Mouse (Mus musculus) limb, embryonic 15.5 days (tissue): ENCODE results near the gene Accs. TPM values are rescaled to one million over a fixed set of nuclear protein-coding genes. Genes with fewer than 3 reads are reported as not detected.

Experiments
- ATAC-seq: fragments of 200-750 bp; cut with Nextera tagmentation; 2 replicates; pipeline ENCODE4 v1.8.0; 2017; ENCODE audit warnings: low read depth, moderate TSS enrichment; ENCODE audit not compliant: insufficient number of reproducible peaks, low FRiP score, low TSS enrichment
- H3K27ac ChIP-seq: fragments of 300-500 bp; sonication (generic); 2 replicates; pipeline ENCODE4 v1.5.1; 2015; ENCODE audit warnings: moderate library complexity, mild to moderate bottlenecking, inconsistent platforms
- H3K27me3 ChIP-seq: fragments of 300-500 bp; sonication (generic); 2 replicates; pipeline ENCODE4 v1.6.1; 2015; ENCODE audit warnings: inconsistent platforms
- H3K36me3 ChIP-seq: fragments of 300-500 bp; sonication (generic); 2 replicates; pipeline ENCODE4 v1.6.1; 2015; ENCODE audit warnings: inconsistent platforms
- H3K4me1 ChIP-seq: fragments of 300-500 bp; sonication (generic); 2 replicates; pipeline ENCODE4 v1.6.1; 2015; ENCODE audit warnings: inconsistent platforms
- H3K4me2 ChIP-seq: fragments of 300-500 bp; sonication (generic); 2 replicates; pipeline ENCODE4 v1.6.1; 2015; ENCODE audit warnings: mild to moderate bottlenecking, inconsistent platforms
- H3K4me3 ChIP-seq: fragments of 300-500 bp; sonication (generic); 2 replicates; pipeline ENCODE4 v1.5.1; 2015; ENCODE audit warnings: mild to moderate bottlenecking, inconsistent platforms
- H3K9ac ChIP-seq: fragments of 300-500 bp; sonication (generic); 2 replicates; pipeline ENCODE4 v1.6.1; 2015; ENCODE audit warnings: inconsistent platforms
- H3K9me3 ChIP-seq: fragments of 300-500 bp; sonication (generic); 2 replicates; pipeline ENCODE4 v1.6.1; 2016; ENCODE audit warnings: inconsistent platforms
- WGBS: fragments of 180-500 bp; shearing (Covaris S2); methylation state at CpG from one replicate; pipeline ENCODE4 v1.1.7; 2015; 5-methylcytosine and 5-hydroxymethylcytosine counted together
- polyA plus RNA-seq: library from polyadenylated mRNA; unstranded; fragments of >200 nt; fragmentation: Nextera tagmentation; extraction: Ambion mirVana; gene quantifications from 2 replicates; pipeline ENCODE4 v1.2.1, GENCODE M21; 2015

Accs gene
- 6.5 and 7.8 TPM in 2 replicates for polyA plus RNA-seq

DNA sequence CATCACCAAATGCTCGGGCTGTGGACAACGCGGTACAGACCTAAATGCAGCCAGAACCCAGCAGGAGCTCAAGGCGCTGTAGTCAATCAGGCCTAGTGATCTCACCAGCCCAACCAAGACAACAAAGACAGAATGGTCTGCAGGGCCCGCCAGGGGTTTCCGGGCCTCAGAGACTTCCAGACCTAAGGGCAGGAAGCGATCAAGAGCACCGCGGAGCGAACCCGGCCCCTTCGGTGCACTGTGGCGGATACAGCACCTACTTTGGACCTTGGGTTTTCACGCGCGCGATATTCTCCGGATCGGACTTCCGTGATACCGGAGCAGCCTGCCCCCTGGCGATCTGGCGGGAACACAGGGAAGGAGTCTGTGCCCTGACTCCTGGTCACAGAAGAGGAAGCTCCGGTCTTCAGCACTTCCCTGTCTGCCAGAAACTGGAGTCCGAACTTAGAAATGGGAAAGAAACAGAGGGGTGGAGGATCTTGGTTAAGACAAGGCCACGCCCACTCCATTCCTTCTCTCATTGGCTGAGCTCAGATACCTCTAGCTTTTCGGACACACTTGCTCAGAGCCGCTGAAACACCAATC lies at the start of gene Accs:
Gene Accs (minus strand): TSS at position 439 of the 585 bp plus-strand sequence.
- peak within 1 kb of the TSS; percentile 42 for H3K9ac ChIP-seq
- peak; percentile 75 for ATAC-seq

DNA sequence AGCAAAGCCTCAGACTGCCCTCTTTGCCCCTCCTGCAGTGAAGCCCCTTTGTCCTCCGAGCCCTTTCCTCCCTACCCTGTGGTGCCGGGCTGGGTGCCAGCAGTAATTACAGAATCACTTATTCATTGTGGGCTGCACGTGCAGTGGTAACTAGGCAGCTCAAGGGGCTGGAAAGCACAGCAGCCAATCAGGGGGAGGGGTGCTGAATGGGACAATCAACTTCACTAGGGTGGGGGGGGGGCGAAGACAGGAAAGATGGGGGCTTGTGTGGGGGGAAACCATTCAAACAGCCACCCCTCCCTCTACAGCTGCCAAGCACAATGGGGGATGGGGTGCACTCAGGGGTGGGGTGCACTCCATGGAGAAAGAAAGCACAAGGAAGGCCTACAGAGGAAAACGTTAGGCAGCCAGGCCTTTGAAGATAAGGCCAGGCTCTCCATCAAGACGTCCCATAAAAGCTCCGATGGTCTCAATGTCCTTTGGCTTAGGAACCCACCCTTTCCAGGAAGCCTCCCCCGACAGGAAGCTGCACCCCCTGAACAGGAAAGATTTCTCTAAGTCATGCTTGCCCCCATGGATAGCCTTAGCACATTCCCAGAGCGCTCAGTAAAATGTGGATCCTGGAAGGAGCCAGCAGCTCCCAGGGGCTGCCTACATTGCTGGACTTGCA lies 42.0 kb upstream of the Accs start:
- Histone ChIP-seq H3K9me3 (no peaks in the 10 kb centered on the region), H3K4me1 (peaks cover 10% of the 10 kb centered on the region), H3K4me2 (no peak overlapping the region), H3K36me3 (no peaks in the 10 kb centered on the region), H3K9ac (no peak overlapping the region), H3K27ac (no peak overlapping the region), H3K27me3 (no peaks in the 10 kb centered on the region), H3K4me3 (no peak overlapping the region)
- ATAC-seq, result 0 out of 2 replicates have a peak, but pooled peaks have one; percentile 59
- 22% methylated on average over 9 of the region's 9 CpGs for WGBS

More for the DNA sequence above, at the start of gene Accs:
- 0% methylated on average over 28 of the region's 28 CpGs for WGBS
- Histone ChIP-seq H3K4me1 (peaks cover 13% of the 10 kb centered on the region), H3K27ac (peak within 1 kb of the TSS; percentile 83), H3K9me3 (no peaks in the 10 kb centered on the region), H3K36me3 (peaks cover 3% of the 10 kb centered on the region), H3K4me3 (peak within 1 kb of the TSS; percentile 54), H3K27me3 (no peaks in the 10 kb centered on the region), H3K4me2 (peak within 1 kb of the TSS; percentile 61)

DNA sequence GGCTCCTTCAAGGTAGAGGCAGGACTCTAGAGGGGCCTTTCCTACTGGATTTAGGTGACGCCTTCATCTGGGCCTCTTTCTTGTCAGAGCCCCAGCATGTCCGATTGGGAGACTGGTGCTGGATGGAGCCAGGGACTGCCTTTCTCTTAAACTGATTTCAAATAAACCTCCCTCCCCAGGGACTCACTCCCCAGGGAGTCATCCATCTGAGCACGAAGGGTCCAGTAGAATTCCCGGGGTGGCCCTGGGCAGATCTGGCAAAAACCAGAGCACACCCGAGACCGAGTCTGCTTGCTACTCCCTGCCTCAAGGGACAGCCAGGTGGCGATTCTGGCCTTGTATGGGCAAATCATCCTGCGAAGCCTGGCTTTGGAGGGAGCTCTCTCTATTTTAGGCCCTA lies 40.4 kb upstream of the Accs start:
- Histone ChIP-seq H3K4me2 (no peak overlapping the region), H3K36me3 (no peaks in the 10 kb centered on the region), H3K27ac (no peak overlapping the region), H3K9me3 (no peaks in the 10 kb centered on the region), H3K4me1 (peaks cover 12% of the 10 kb centered on the region), H3K27me3 (no peaks in the 10 kb centered on the region), H3K9ac (no peak overlapping the region), H3K4me3 (no peak overlapping the region)
- 72% methylated on average over 8 of the region's 8 CpGs for WGBS
- ATAC-seq, result no peak

DNA sequence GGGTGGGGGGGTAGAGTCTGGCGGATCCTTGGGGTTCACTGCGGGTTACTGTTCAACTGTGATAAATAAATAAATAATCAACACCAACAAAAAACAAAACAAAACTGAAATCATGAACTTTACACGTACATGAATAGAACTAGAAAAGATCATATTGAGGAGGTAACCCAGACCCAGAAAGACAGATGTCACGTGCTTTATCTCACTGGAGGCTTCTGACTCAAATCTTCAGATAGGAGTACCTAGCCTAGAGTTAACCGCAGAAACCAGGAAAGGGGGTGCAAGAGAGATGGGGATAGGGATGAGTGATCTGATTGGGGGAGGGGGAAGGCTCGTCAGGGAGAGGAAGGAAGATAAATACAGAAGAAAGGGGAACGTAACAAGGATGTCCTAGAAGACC lies 39.3 kb upstream of the Accs start:
- Histone ChIP-seq H3K4me1 (peaks cover 12% of the 10 kb centered on the region), H3K4me3 (no peak overlapping the region), H3K9me3 (no peaks in the 10 kb centered on the region), H3K36me3 (no peaks in the 10 kb centered on the region), H3K27ac (no peak overlapping the region), H3K27me3 (no peaks in the 10 kb centered on the region), H3K9ac (no peak overlapping the region), H3K4me2 (no peak overlapping the region)
- WGBS, result 82% methylated on average over 7 of the region's 7 CpGs
- no peak for ATAC-seq

DNA sequence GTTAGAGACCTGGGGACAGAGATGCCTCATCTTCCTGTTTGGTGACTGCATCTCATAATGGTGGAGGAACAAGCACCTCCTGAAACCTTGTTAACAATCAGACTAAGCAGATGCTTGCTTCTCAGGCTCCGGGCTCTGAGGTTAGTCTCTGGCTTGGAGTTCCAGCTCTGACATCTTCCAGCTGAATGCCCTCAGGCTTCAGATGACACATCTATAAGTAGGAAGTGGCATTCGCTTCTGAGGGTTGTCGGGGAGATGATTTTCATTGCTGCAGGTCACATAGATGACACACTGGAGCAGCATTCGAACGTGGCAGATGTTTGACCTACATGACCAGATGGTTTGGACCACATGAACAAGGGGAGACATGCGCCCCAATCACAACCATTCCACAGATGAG lies 38.6 kb upstream of the Accs start:
- Histone ChIP-seq H3K36me3 (no peaks in the 10 kb centered on the region), H3K4me3 (no peak overlapping the region), H3K4me1 (peaks cover 12% of the 10 kb centered on the region), H3K9me3 (no peaks in the 10 kb centered on the region), H3K4me2 (no peak overlapping the region), H3K27me3 (no peaks in the 10 kb centered on the region), H3K9ac (no peak overlapping the region), H3K27ac (no peak overlapping the region)
- ATAC-seq, result no peak
- WGBS, result 72% methylated on average over 6 of the region's 6 CpGs

DNA sequence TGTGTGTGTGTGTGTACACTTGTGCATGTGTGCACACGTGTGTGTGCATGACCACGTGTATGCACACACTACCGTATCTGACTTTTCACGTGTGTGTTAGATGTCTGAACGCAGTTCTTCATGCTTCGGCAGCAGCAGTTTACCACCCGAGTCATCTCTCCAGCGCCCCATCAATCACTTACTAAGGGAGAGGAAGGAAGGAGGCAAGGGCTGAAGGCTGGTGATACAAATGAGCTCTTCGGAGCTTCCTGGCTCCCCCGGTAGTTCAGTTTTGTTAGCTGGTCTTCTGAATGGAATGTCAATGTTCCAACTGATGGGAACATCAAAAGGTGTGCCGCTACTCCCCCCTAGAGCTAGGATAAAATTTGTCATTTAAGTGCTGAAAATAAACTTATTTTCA lies 37.5 kb upstream of the Accs start:
- H3K27me3 ChIP-seq, result no peaks in the 10 kb centered on the region
- H3K9ac ChIP-seq, result no peak overlapping the region
- H3K4me1 ChIP-seq, result peaks cover 12% of the 10 kb centered on the region
- no peaks in the 10 kb centered on the region for H3K9me3 ChIP-seq
- no peak overlapping the region for H3K4me2 ChIP-seq
- no peak overlapping the region for H3K4me3 ChIP-seq
- WGBS, result 65% methylated on average over 11 of the region's 11 CpGs
- H3K36me3 ChIP-seq, result no peaks in the 10 kb centered on the region
- ATAC-seq, result no peak
- no peak overlapping the region for H3K27ac ChIP-seq

DNA sequence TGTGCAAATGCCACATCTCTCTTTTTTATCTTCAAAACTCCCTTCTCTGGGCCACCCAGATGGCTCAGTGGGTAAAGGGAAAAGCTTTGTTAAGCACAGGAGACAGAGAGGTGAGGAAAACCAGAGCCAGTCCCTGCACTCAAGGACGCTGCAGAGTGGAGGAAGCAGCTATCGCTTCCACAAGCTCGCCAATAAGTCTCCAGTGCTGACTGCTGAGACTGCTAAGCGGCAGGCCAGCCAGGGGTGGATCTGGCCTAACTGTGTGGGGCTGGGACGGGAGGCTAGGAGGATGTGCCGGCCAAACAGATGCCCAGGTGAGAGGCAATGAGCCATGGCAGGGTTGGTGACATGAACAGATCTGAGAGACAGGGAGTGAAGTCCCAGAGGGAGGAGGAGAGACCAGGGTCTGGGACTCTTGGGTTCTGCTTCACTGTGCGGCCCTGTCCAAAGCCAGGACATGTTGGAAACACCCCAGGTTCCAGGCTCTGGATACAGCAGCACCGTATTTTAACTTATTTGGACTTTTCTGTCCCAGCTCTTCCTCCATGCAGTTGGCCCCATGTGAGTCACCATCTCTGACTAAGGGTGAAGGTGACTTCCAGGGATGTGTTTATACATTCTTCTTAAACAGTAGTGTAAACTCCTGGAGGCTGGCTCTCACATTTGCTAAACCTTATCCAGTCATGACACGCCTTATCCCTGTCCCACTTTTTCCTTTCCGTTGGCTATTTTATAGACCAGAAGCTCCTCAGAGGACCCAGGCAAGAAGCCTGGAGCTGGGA lies 36.5 kb upstream of the Accs start:
- Histone ChIP-seq H3K4me2 (no peak overlapping the region), H3K4me1 (peaks cover 3% of the 10 kb centered on the region; the same call in 1 of the 2 replicates), H3K27ac (no peak overlapping the region), H3K9ac (no peak overlapping the region), H3K36me3 (no peaks in the 10 kb centered on the region), H3K9me3 (no peaks in the 10 kb centered on the region), H3K27me3 (no peaks in the 10 kb centered on the region), H3K4me3 (no peak overlapping the region)
- 48% methylated on average over 10 of the region's 10 CpGs for WGBS
- no peak for ATAC-seq

DNA sequence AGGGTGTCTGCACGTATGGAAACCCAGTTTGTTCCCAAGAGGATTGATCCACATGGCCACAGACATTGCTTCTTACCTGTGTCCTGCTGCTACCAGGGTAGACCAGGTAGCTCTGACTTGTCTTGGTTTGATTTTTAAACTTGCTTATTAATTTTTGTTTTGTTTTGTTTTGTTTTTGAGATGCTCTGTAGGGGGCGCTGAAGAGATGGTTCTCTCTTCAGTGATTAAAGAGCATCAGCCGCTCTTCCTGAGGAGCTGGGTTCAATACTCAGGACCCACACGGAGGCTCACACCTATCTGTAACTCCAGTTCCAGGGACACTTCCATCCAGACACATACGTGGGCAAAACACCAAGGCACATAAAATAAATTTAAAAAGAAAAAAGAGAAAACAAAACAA lies 33.3 kb upstream of the Accs start:
- 0 out of 2 replicates have a peak, but pooled peaks cover 3% of the 10 kb centered on the region for H3K4me1 ChIP-seq
- H3K36me3 ChIP-seq, result no peaks in the 10 kb centered on the region
- no peak overlapping the region for H3K4me3 ChIP-seq
- H3K9me3 ChIP-seq, result no peaks in the 10 kb centered on the region
- no peak overlapping the region for H3K9ac ChIP-seq
- no peak overlapping the region for H3K27ac ChIP-seq
- H3K27me3 ChIP-seq, result no peaks in the 10 kb centered on the region
- 48% methylated on average over 5 of the region's 5 CpGs for WGBS
- ATAC-seq, result no peak
- no peak overlapping the region for H3K4me2 ChIP-seq

DNA sequence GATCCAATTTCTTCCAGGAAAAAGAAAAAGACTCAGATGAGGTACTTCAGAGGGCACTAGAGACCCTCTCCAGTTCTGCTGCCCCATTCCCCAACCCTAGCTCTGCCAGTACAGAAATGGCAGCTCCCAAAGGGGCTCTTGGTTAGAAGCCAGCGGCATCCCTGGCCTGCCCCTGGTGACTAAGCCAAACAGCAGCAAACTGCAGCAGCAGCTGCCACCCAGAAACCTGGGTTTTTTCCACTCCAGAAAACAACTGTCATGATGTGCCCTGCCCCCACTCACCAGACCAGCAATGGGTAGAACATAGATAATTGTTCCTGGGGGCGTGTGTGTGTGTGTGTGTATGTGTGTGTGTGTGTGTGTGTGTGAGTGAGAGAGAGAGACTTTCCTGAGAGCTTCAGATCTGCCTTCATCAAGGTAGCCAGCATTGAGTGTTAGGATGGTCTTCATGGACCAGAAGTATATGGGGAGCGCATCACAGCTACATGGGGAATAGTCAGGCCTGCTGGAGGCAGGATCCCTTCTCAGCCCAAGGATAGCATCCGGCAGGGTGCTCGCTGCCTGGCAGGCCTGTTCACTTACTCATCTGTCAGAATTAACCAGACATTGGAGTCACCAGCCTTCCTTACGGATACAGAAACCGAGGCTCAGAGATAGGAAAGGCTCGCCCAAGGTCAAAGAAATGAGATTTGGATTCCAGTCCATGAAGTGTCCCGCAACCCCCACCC lies 32.1 kb upstream of the Accs start:
- no peaks in the 10 kb centered on the region for H3K27me3 ChIP-seq
- ATAC-seq, result no peak
- 0 out of 2 replicates have a peak, but pooled peaks cover 3% of the 10 kb centered on the region for H3K4me1 ChIP-seq
- H3K9me3 ChIP-seq, result no peaks in the 10 kb centered on the region
- no peak overlapping the region for H3K4me2 ChIP-seq
- H3K36me3 ChIP-seq, result no peaks in the 10 kb centered on the region
- no peak overlapping the region for H3K4me3 ChIP-seq
- no peak overlapping the region for H3K9ac ChIP-seq
- H3K27ac ChIP-seq, result no peak overlapping the region
- WGBS, result 85% methylated on average over 9 of the region's 9 CpGs

DNA sequence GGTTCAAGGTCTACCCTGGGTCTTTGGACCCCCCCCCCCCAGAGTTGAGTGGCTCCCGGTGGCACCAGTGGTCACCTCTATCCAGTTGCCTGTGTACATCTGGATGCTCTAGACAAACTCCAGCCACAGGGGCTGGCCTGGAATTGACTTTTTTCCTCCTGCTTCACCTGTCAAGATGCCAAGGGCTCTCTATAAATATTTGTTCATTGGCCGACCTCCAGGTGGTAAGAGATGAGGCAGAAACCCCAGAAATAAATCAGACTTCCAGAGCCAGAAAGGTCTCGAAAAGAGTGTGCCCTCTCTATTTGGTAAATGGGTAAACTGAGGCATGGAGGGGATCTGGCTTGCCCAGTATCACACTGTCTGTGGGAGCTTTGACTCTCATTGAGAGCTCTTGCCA lies 31.2 kb upstream of the Accs start:
- H3K9me3 ChIP-seq, result no peaks in the 10 kb centered on the region
- WGBS, result 51% methylated on average over 3 of the region's 3 CpGs

DNA sequence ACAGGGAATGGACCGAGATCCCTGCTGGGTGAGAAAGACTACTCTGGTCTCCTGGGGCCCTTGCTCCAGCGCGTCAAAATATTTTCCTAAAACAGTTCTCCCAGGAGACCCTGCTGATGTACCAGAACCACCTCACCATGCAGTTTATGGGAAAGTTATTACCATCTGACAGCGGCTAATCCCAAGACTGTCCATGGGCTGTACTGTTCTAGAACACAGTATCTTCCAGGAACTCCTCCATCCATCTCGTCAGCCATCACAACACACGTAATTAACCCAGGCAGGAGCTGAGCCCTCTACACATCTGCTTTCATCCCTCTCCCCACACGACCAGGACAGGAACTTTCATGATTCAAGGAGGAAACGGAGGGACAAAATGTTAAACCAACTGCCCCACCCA lies 30.7 kb upstream of the Accs start:
- Histone ChIP-seq H3K27me3 (no peaks in the 10 kb centered on the region), H3K9ac (no peak overlapping the region), H3K4me3 (no peak overlapping the region), H3K9me3 (no peaks in the 10 kb centered on the region), H3K4me1 (no peaks in the 10 kb centered on the region), H3K4me2 (no peak overlapping the region), H3K27ac (no peak overlapping the region), H3K36me3 (no peaks in the 10 kb centered on the region)
- ATAC-seq, result 0 out of 2 replicates have a peak, but pooled peaks have one; percentile 9
- WGBS, result 63% methylated on average over 8 of the region's 8 CpGs

More for the DNA sequence above, 31.2 kb upstream of the Accs start:
- no peak overlapping the region for H3K4me2 ChIP-seq
- no peaks in the 10 kb centered on the region for H3K27me3 ChIP-seq
- no peak overlapping the region for H3K9ac ChIP-seq
- no peak overlapping the region for H3K4me3 ChIP-seq
- no peaks in the 10 kb centered on the region for H3K4me1 ChIP-seq
- peak; percentile 47; the same call in 1 of the 2 replicates for ATAC-seq
- H3K27ac ChIP-seq, result no peak overlapping the region
- no peaks in the 10 kb centered on the region for H3K36me3 ChIP-seq
